Mouse (Mus musculus): ENCODE results near the gene Gm973.

GRCm38 (mm10) chr1:59487651-59488051, 28.4 kb upstream of the Gm973 start:
- TF ChIP-seq CTCF (IDR thresholded peaks at IDR 0.05), result no peak
- TF ChIP-seq EP300 (IDR thresholded peaks at IDR 0.05), result no peak
